Mouse (Mus musculus): Measurements from ENCODE around the gene Hddc3.

- TF ChIP-seq CTCF (IDR thresholded peaks at IDR 0.05) (no peak), EP300 (IDR thresholded peaks at IDR 0.05) (no peak)
Measured at GRCm38 (mm10) chr7:80372667-80373066, 29.8 kb downstream of the Hddc3 start.

Measured in lung, postnatal 0 days (tissue).